Mouse (Mus musculus) lung, postnatal 36 days (tissue): ENCODE data around the gene Gpr4.

Experiments
- DNase-seq: peaks from one replicate; pipeline ENCODE4 v3.0.0; 2022; ENCODE audit warnings: mixed read lengths

The Gpr4 gene

GRCm38 (mm10) chr7:19230041-19230580, 17.8 kb downstream of the Gpr4 start:
- no peak for DNase-seq

GRCm38 (mm10) chr7:19230899-19231298, 18.6 kb downstream of the Gpr4 start:
- no peak for DNase-seq

- no peak for DNase-seq
Measured at GRCm38 (mm10) chr7:19231849-19232248, 19.5 kb downstream of the Gpr4 start.

GRCm38 (mm10) chr7:19234652-19235051, 22.3 kb downstream of the Gpr4 start:
- no peak for DNase-seq

- no peak for DNase-seq
Measured at GRCm38 (mm10) chr7:19235092-19235671, 22.8 kb downstream of the Gpr4 start.

- no peak for DNase-seq
Measured at GRCm38 (mm10) chr7:19236411-19236810, 24.1 kb downstream of the Gpr4 start.

GRCm38 (mm10) chr7:19238344-19238743, 26.0 kb downstream of the Gpr4 start:
- peak; percentile 71 for DNase-seq

- DNase-seq: peak; percentile 96
Measured at GRCm38 (mm10) chr7:19239423-19239822, 27.1 kb downstream of the Gpr4 start.

GRCm38 (mm10) chr7:19239986-19240385, 27.6 kb downstream of the Gpr4 start:
- DNase-seq: no peak

GRCm38 (mm10) chr7:19240905-19241463, 28.6 kb downstream of the Gpr4 start:
- DNase-seq: no peak

- DNase-seq: no peak
Measured at GRCm38 (mm10) chr7:19242005-19242404, 29.7 kb downstream of the Gpr4 start.

- no peak for DNase-seq
Measured at GRCm38 (mm10) chr7:19243858-19244257, 31.5 kb downstream of the Gpr4 start.

GRCm38 (mm10) chr7:19245083-19245482, 32.7 kb downstream of the Gpr4 start:
- DNase-seq: no peak

GRCm38 (mm10) chr7:19246855-19247254, 34.5 kb downstream of the Gpr4 start:
- DNase-seq: no peak

- DNase-seq: no peak
Measured at GRCm38 (mm10) chr7:19247511-19247910, 35.2 kb downstream of the Gpr4 start.

GRCm38 (mm10) chr7:19252078-19252477, 39.7 kb downstream of the Gpr4 start:
- DNase-seq: no peak

GRCm38 (mm10) chr7:19253437-19253836, 41.1 kb downstream of the Gpr4 start:
- DNase-seq: no peak

- no peak for DNase-seq
Measured at GRCm38 (mm10) chr7:19255395-19255794, 43.1 kb downstream of the Gpr4 start.

- DNase-seq: peak; percentile 38
Measured at GRCm38 (mm10) chr7:19256567-19256966, 44.2 kb downstream of the Gpr4 start.

GRCm38 (mm10) chr7:19257390-19258022, 45.2 kb downstream of the Gpr4 start:
- DNase-seq: peak; percentile 94

- no peak for DNase-seq
Measured at GRCm38 (mm10) chr7:19258336-19258735, 46.0 kb downstream of the Gpr4 start.

GRCm38 (mm10) chr7:19265147-19265546, 52.8 kb downstream of the Gpr4 start:
- DNase-seq: no peak

GRCm38 (mm10) chr7:19265928-19266822, 53.8 kb downstream of the Gpr4 start:
- peak; percentile 65 for DNase-seq
